Mouse (Mus musculus): ENCODE measurements around the gene Lcn9. TPM values are rescaled to one million over a fixed set of nuclear protein-coding genes. Genes with fewer than 3 reads are reported as not detected.
A peak's percentile ranks its signal among the peaks of the same experiment; 100 is the strongest.

Lcn9 gene
- polyA plus RNA-seq, 1 experiment from 2014 or later, result not detected

DNA sequence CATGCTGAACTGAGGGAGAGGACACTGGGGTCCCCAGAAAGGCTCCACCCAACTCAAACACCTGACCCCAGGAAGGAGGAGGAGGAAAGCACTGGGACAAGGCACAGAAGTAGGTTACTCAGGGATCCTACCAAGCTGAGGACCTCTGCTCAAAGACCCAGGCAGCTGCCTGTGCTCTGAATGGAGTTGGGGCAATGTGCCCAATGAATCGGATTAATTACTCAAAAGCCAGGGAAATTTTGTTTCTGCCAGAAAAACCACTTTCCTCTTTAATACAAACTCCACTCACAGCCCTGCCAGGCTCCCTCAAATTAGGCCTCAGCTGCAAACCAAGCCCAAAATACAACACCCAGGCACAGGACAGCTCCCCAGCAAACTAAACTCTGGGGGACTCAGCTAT lies 19.8 kb downstream of the Lcn9 start:
- Histone ChIP-seq H3K9me3 (ENCODE audit: control insufficient read depth) (no peaks in the 10 kb centered on the region), H3K36me3 (ENCODE audit: control insufficient read depth, insufficient read depth) (no peaks in the 10 kb centered on the region), H3K4me3 (ENCODE audit: low read depth, low read length) (no peak overlapping the region), H3K27me3 (replicated peaks; ENCODE audit: control insufficient read depth, insufficient read depth, low read length) (no peaks in the 10 kb centered on the region), H3K27ac (ENCODE audit: low read depth, low read length) (no peak overlapping the region), H3K9ac (ENCODE audit: low read depth, low read length) (no peak overlapping the region), H3K4me1 (replicated peaks; ENCODE audit: control insufficient read depth, insufficient read depth, low read length) (no peaks in the 10 kb centered on the region), H3K4me2 (replicated peaks; ENCODE audit: low read depth) (no peak overlapping the region)
- ATAC-seq, result no peak
- WGBS, result 72% methylated on average over 1 of the region's 1 CpGs
- no peak for TF ChIP-seq CTCF (IDR thresholded peaks at IDR 0.05; ENCODE audit: low read depth)

DNA sequence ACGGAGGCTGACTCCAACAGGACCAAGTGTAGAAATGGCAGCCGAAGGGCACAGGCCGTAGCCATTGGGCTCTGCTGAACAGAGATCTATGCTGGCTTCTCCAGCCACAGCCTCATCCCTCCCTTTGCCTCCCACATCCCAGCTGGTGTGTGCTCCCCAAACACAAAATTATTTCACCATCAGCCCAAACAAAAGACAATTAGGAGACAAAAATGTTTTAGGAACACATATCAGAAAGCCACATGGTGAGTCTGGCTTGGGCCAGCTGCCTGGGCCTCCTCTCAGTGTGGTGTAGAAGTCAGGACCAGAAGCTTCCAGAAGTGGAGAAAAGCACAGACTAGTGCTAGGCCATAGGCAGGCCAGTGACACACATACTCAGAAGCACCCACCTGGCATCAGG lies 21.1 kb downstream of the Lcn9 start:
- Histone ChIP-seq H3K4me1 (replicated peaks; ENCODE audit: control insufficient read depth, insufficient read depth, low read length) (no peaks in the 10 kb centered on the region), H3K27me3 (replicated peaks; ENCODE audit: control insufficient read depth, insufficient read depth, low read length) (no peaks in the 10 kb centered on the region), H3K9ac (ENCODE audit: low read depth, low read length) (no peak overlapping the region), H3K27ac (ENCODE audit: low read depth, low read length) (no peak overlapping the region), H3K9me3 (ENCODE audit: control insufficient read depth) (no peaks in the 10 kb centered on the region), H3K4me3 (ENCODE audit: low read depth, low read length) (no peak overlapping the region), H3K4me2 (replicated peaks; ENCODE audit: low read depth) (no peak overlapping the region), H3K36me3 (ENCODE audit: control insufficient read depth, insufficient read depth) (no peaks in the 10 kb centered on the region)
- no peak for ATAC-seq
- no peak for TF ChIP-seq CTCF (IDR thresholded peaks at IDR 0.05; ENCODE audit: low read depth)
- WGBS, result 73% methylated on average over 3 of the region's 3 CpGs

DNA sequence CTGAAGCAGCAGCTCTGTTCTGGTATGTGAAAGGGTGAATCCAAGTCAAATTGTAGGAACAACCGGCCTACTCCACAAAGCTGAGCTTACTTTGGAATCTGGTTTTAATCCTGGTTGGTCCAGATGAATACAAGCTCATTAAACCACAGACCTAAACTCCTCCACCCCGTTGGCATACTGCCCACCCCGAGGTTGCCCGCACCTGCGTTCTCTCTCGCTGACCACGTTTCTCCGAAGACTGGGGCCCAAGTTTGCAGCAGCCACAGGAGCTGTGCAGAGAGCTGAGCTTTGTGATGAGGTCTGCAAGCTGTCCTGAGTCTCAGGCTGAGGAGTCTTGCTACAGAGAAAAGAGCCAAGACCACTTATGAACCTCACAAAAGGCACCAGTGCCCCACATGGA lies 23.6 kb downstream of the Lcn9 start:
- no peaks in the 10 kb centered on the region for H3K9me3 ChIP-seq (ENCODE audit: control insufficient read depth)
- H3K4me3 ChIP-seq (ENCODE audit: low read depth, low read length), result no peak overlapping the region
- H3K36me3 ChIP-seq (ENCODE audit: control insufficient read depth, insufficient read depth), result no peaks in the 10 kb centered on the region
- H3K27me3 ChIP-seq (replicated peaks; ENCODE audit: control insufficient read depth, insufficient read depth, low read length), result no peaks in the 10 kb centered on the region
- no peak overlapping the region for H3K9ac ChIP-seq (ENCODE audit: low read depth, low read length)
- no peak for TF ChIP-seq CTCF (IDR thresholded peaks at IDR 0.05; ENCODE audit: low read depth)
- no peak overlapping the region for H3K27ac ChIP-seq (ENCODE audit: low read depth, low read length)
- no peak for ATAC-seq
- H3K4me1 ChIP-seq (replicated peaks; ENCODE audit: control insufficient read depth, insufficient read depth, low read length), result no peaks in the 10 kb centered on the region
- H3K4me2 ChIP-seq (replicated peaks; ENCODE audit: low read depth), result no peak overlapping the region
- 80% methylated on average over 8 of the region's 8 CpGs for WGBS

DNA sequence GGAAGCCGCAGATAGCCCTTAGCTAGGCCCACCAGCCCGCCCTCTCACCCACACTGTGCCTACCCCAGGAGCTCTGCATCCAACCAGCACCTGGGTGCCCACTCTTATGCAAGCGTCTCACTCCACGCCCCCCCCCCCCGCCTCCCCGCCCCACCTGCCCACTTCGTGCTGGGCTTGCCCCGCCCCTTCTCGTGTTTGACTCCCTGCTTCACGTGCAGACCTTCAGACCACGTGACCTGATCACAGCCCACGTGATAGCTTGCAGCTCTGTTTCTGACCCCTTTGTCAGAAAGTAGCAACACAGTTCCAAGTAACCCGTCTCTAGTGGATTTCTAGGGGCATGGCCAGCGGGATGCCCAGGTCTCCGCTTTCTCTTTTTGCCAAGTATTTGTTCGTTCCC lies 24.3 kb downstream of the Lcn9 start, which contains the start of gene Sohlh1:
Sohlh1 (minus strand) TSS at position 23 of the 400 bp plus-strand sequence.
- ATAC-seq, result no peak
- Histone ChIP-seq H3K4me1 (replicated peaks; ENCODE audit: control insufficient read depth, insufficient read depth, low read length) (no peaks in the 10 kb centered on the region), H3K9me3 (ENCODE audit: control insufficient read depth) (no peaks in the 10 kb centered on the region), H3K36me3 (ENCODE audit: control insufficient read depth, insufficient read depth) (no peaks in the 10 kb centered on the region), H3K4me3 (ENCODE audit: low read depth, low read length) (no peak within 1 kb of the TSS), H3K9ac (ENCODE audit: low read depth, low read length) (no peak within 1 kb of the TSS), H3K27me3 (replicated peaks; ENCODE audit: control insufficient read depth, insufficient read depth, low read length) (no peaks in the 10 kb centered on the region), H3K27ac (ENCODE audit: low read depth, low read length) (no peak within 1 kb of the TSS), H3K4me2 (replicated peaks; ENCODE audit: low read depth) (no peak within 1 kb of the TSS)
- no peak for TF ChIP-seq CTCF (IDR thresholded peaks at IDR 0.05; ENCODE audit: low read depth)
- WGBS, result 83% methylated on average over 14 of the region's 16 CpGs

DNA sequence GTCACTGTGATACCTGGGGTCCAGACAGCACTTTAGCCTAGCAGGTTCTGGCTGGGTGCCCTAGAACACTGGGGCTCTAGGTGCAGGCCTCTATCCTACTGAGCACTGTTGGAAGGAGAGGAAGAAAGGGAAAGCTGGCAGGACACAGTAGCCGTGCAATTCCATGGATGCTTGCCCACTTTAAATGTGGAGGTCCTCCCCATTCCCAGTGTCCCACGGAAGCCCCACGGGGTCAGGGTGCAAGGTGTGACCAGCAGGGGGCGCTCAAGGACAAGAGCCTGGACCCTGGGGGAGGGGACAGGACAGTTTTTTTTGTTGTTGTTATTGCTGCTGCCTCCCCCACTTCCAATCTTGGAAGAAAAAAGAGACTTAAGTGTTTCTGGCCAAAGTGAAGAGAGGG lies 27.4 kb downstream of the Lcn9 start:
- no peak for ATAC-seq
- no peaks in the 10 kb centered on the region for H3K36me3 ChIP-seq (ENCODE audit: control insufficient read depth, insufficient read depth)
- H3K4me1 ChIP-seq (replicated peaks; ENCODE audit: control insufficient read depth, insufficient read depth, low read length), result no peaks in the 10 kb centered on the region
- 16% methylated on average over 4 of the region's 4 CpGs for WGBS
- no peak overlapping the region for H3K4me3 ChIP-seq (ENCODE audit: low read depth, low read length)
- H3K9me3 ChIP-seq (ENCODE audit: control insufficient read depth), result no peaks in the 10 kb centered on the region
- H3K9ac ChIP-seq (ENCODE audit: low read depth, low read length), result no peak overlapping the region
- no peaks in the 10 kb centered on the region for H3K27me3 ChIP-seq (replicated peaks; ENCODE audit: control insufficient read depth, insufficient read depth, low read length)
- no peak overlapping the region for H3K27ac ChIP-seq (ENCODE audit: low read depth, low read length)
- peak; percentile 77 for TF ChIP-seq CTCF (IDR thresholded peaks at IDR 0.05; ENCODE audit: low read depth)
- H3K4me2 ChIP-seq (replicated peaks; ENCODE audit: low read depth), result no peak overlapping the region

DNA sequence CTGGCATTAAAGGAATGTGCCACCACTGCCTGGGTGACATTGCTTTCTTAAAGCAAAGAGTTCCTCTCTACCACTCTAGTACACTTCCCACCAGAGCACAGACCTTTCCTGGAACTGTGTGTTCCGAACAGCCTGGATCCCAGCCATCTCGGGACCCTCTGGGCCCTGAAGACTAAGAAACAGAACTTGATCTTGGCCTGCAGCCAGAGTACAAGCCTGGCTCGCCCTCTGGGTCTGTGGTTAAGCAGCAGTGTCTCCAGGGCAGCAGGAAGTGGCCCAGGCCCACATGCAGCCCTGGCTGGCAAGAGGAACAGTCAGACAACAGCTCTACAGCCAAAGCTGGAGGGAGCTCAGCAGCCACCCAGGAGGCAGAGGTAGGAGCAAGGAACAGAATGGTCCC lies 29.7 kb downstream of the Lcn9 start:
- no peak overlapping the region for H3K9ac ChIP-seq (ENCODE audit: low read depth, low read length)
- no peak for TF ChIP-seq CTCF (IDR thresholded peaks at IDR 0.05; ENCODE audit: low read depth)

DNA sequence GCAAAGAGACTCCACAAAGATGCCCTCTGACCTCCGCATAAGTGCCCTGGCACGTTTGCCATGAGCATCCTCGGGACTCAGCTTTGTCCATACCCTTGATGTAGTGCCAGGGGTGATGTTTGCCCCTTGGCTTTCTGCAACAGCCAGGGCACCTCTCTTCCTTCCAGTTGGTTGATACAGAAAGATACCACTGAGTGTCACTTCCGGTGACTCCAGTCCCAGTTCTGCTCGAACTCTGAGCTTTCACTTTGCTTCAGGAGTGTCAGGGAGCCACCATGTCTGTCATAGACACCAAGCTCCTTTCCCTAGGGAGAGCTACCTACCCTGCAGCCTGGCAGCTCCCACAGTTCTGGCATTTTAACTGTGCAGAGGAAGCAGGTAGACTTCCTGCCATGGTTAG lies 31.0 kb downstream of the Lcn9 start:
- Histone ChIP-seq H3K9ac (ENCODE audit: low read depth, low read length) (no peak overlapping the region), H3K4me1 (replicated peaks; ENCODE audit: control insufficient read depth, insufficient read depth, low read length) (no peaks in the 10 kb centered on the region), H3K36me3 (ENCODE audit: control insufficient read depth, insufficient read depth) (no peaks in the 10 kb centered on the region), H3K27ac (ENCODE audit: low read depth, low read length) (no peak overlapping the region), H3K4me3 (ENCODE audit: low read depth, low read length) (no peak overlapping the region), H3K4me2 (replicated peaks; ENCODE audit: low read depth) (no peak overlapping the region), H3K27me3 (replicated peaks; ENCODE audit: control insufficient read depth, insufficient read depth, low read length) (no peaks in the 10 kb centered on the region), H3K9me3 (ENCODE audit: control insufficient read depth) (no peaks in the 10 kb centered on the region)
- 73% methylated on average over 5 of the region's 5 CpGs for WGBS
- TF ChIP-seq CTCF (IDR thresholded peaks at IDR 0.05; ENCODE audit: low read depth), result no peak
- no peak for ATAC-seq

More for the DNA sequence above, 29.7 kb downstream of the Lcn9 start:
- no peak overlapping the region for H3K27ac ChIP-seq (ENCODE audit: low read depth, low read length)
- no peaks in the 10 kb centered on the region for H3K4me1 ChIP-seq (replicated peaks; ENCODE audit: control insufficient read depth, insufficient read depth, low read length)
- H3K9me3 ChIP-seq (ENCODE audit: control insufficient read depth), result no peaks in the 10 kb centered on the region
- H3K4me3 ChIP-seq (ENCODE audit: low read depth, low read length), result no peak overlapping the region
- no peak for ATAC-seq
- H3K4me2 ChIP-seq (replicated peaks; ENCODE audit: low read depth), result no peak overlapping the region
- 54% methylated on average over 3 of the region's 3 CpGs for WGBS
- no peaks in the 10 kb centered on the region for H3K36me3 ChIP-seq (ENCODE audit: control insufficient read depth, insufficient read depth)
- no peaks in the 10 kb centered on the region for H3K27me3 ChIP-seq (replicated peaks; ENCODE audit: control insufficient read depth, insufficient read depth, low read length)

All from intestine, postnatal 0 days (tissue).